Mouse (Mus musculus): ENCODE measurements at regions not wholly inside any gene's neighbourhood (a gene's known extent, or its start where the extent isn't known, plus 50 kb on each side); places are given as distances from the start of the nearest gene placed in this dataset.
"Not testable (repeated sequence)": the region's sequence is repeated elsewhere in the genome, so short reads cannot be mapped to it uniquely, and the experiment has no call there.

GRCm38 (mm10) chr12:23216521-23216920 is 563.5 kb downstream of the Gm10330 start:
- not testable (repeated sequence) for H3K27me3 ChIP-seq (replicated peaks); H3K36me3 ChIP-seq; H3K4me3 ChIP-seq (replicated peaks); H3K9me3 ChIP-seq; H3K4me1 ChIP-seq (replicated peaks); H3K4me2 ChIP-seq (replicated peaks); H3K9ac ChIP-seq; H3K27ac ChIP-seq; ATAC-seq
- WGBS, result 55% methylated on average over 1 of the region's 5 CpGs

- WGBS, result 1% methylated on average over 41 of the region's 42 CpGs
These were observed 590.5 kb downstream of the Gm10330 start for GRCm38 (mm10) chr12:23189546-23189945.

DNA sequence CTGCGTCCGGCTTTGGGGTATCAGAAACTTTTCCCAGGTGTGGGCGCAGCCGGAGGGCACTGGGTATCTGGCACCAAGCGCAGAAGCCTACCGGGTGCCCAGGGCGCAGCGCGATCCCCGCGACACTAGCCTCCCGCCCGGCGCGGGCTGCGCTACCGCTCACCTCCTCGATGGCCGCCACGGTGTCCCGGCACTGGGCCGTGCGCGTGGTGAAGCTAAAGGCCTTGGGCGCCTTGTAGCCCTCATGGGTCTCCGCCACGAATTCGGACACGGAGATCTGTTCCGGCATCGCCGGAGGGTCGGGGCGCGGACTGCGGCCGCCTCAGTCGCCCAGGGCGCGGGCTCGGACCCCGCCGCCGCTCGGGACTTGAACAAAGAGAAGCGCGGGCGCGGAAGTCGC is 591.0 kb downstream of the Gm10330 start:
- peak; percentile 76 for ATAC-seq
- not testable (repeated sequence) for H3K36me3 ChIP-seq; H3K27ac ChIP-seq; H3K4me1 ChIP-seq (replicated peaks); H3K9me3 ChIP-seq; H3K27me3 ChIP-seq (replicated peaks)
- peak overlapping the region; percentile 50 for H3K4me3 ChIP-seq (replicated peaks)
- H3K4me2 ChIP-seq (replicated peaks), result peak overlapping the region; percentile 62
- peak overlapping the region; percentile 50 for H3K9ac ChIP-seq
- under 1% methylated on average over 34 of the region's 50 CpGs for WGBS

More at GRCm38 (mm10) chr12:23189546-23189945, 590.5 kb downstream of the Gm10330 start:
- H3K9me3 ChIP-seq; H3K27ac ChIP-seq; H3K4me1 ChIP-seq (replicated peaks); H3K36me3 ChIP-seq; H3K27me3 ChIP-seq (replicated peaks): not testable (repeated sequence)
- peak overlapping the region; percentile 50 for H3K9ac ChIP-seq
- peak overlapping the region; percentile 62 for H3K4me2 ChIP-seq (replicated peaks)
- peak overlapping the region; percentile 50 for H3K4me3 ChIP-seq (replicated peaks)
- ATAC-seq, result peak; percentile 100
